Mouse (Mus musculus) heart, adult 2 months (tissue): Measurements from ENCODE around the gene Arhgap18.

Source experiments
- CTCF ChIP-seq: fragments of 200-600 bp; IDR thresholded peaks from 2 replicates; pipeline ENCODE4 v1.8.1; 2022; ENCODE audit warnings: antibody characterized with exemption, mild to moderate bottlenecking, moderate library complexity
- POLR2A ChIP-seq: fragments of 200-500 bp; IDR thresholded peaks from 2 replicates; pipeline ENCODE4 v1.6.1; 2011; ENCODE audit warnings: mild to moderate bottlenecking, low read depth, low read length, control low read depth; ENCODE audit not compliant: insufficient read depth

DNA sequence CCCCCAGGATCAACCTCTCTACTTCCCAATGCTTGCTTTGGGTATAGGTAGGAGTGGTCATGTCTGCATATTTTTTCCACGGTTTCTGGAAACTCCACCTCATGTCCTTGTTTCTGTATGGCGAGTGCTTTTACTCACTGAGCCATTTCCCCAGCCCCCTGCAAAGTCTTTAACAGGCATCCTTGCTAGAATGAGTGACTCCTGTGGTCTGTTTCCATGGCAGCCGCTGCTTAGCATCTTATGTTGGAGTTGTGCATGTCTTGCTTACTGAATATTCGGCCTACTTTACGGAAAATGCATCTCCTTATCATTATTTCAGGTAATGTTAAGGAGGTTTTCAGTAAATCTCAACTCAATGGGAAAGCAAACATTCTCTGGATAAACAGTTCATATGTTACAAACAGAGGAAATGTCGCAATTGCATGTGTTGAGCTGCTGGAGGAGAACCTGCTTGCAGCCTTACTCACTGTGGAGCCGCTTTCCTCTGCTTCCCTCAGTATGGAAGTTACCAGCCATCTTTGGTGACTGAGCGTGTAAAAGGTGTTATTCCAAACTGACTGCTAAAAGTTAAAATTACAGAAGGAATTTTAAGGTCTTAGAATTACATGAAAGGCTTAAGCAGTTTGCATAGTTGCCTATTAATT, 72.1 kb downstream of the Arhgap18 start:
- no peak for TF ChIP-seq POLR2A
- no peak for TF ChIP-seq CTCF
